Mouse (Mus musculus): Measurements from ENCODE around the gene Glmp.
"Not testable (repeated sequence)": the region's sequence is repeated elsewhere in the genome, so short reads cannot be mapped to it uniquely, and the experiment has no call there.

Glmp gene

DNA sequence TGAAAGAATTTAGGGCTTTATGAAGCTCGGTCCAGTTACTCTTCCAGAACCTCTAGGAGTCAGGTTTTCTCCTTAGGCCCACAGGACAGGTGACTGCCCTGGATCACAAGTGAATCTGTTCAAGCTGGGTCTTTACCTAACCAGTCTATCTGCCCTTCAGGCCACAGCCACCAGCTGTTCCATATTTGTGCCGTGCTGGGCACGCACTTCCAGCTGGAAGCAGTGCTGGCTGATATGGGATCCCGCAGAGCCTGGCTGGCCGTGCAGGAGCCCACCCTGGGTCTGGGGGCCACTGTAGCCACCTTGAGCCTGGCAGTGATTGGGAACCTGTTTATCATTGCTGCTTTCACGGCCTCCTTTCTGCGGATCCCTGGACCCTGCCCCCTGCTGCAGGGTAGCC is 51.8 kb downstream of the Glmp start:
- not testable (repeated sequence) for DNase-seq (ENCODE audit: low read depth, low spot score)

- DNase-seq (ENCODE audit: low read depth, low spot score): not testable (repeated sequence)
These were observed 53.8 kb downstream of the Glmp start, which contains the start of gene Bglap2 for GRCm38 (mm10) chr3:88378599-88378998. Bglap2 (minus strand) TSS chr3:88378699.

All from retina, postnatal 7 days (tissue).